ENCODE assay signal across 9 mouse cellular contexts in genomic region chr1:164326600-164327155, GRCm38 (mm10). TPM values are rescaled to one million over a fixed set of nuclear protein-coding genes. Genes with fewer than 3 reads are reported as not detected.
DNase-seq lines count a peak whose midpoint lies in the region; ATAC-seq and TF ChIP-seq lines count a peak whose summit lies in the region.
"Had no signal": no experiment of that assay in that cellular context is flagged by ENCODE, and none has a peak within 500 bp of the region (broad histone marks: within the 10 kb centered on the region; RNA-seq: fewer than 3 reads in every experiment).

No protein-coding gene starts in this region.

- H3K9me3 ChIP-seq in forebrain, embryonic 15.5 days = no peaks in the 10 kb centered on the region
- no peaks in the 10 kb centered on the region for H3K9me3 ChIP-seq in hindbrain, postnatal 0 days (ENCODE audit: low read length)
- H3K9me3 ChIP-seq in midbrain, embryonic 16.5 days (replicated peaks; ENCODE audit: control insufficient read depth, low read length, poor library complexity, severe bottlenecking) = no peaks in the 10 kb centered on the region

- H3K4me3 ChIP-seq in forebrain, embryonic 15.5 days = no peak overlapping the region
- H3K4me3 ChIP-seq in hindbrain, postnatal 0 days (ENCODE audit: low read length) = no peak overlapping the region
- no peak overlapping the region for H3K4me3 ChIP-seq in midbrain, embryonic 16.5 days (ENCODE audit: low read depth, low read length)

- no peaks in the 10 kb centered on the region for H3K36me3 ChIP-seq in forebrain, embryonic 15.5 days
- H3K36me3 ChIP-seq in hindbrain, postnatal 0 days (ENCODE audit: insufficient read depth, low read length) = 0 out of 2 replicates have a peak, but pooled peaks cover 5% of the 10 kb centered on the region
- no peaks in the 10 kb centered on the region for H3K36me3 ChIP-seq in midbrain, embryonic 16.5 days (ENCODE audit: control insufficient read depth, insufficient read depth, low read length)

- peak; percentile 60 to 66 for DNase-seq in kidney, postnatal 4 days
- DNase-seq in kidney, postnatal 25 days = no peak
- DNase-seq in hindbrain, postnatal 0 days (ENCODE audit: low spot score) = peak; percentile 29
- DNase-seq in testis, postnatal 10 days (ENCODE audit: low spot score) = no peak
- DNase-seq in B cell, adult 2 months = no peak

- no peak overlapping the region for H3K27ac ChIP-seq in forebrain, embryonic 15.5 days (replicated peaks)
- no peak overlapping the region for H3K27ac ChIP-seq in hindbrain, postnatal 0 days
- H3K27ac ChIP-seq in midbrain, embryonic 16.5 days (ENCODE audit: low read length) = peak overlapping the region; percentile 17; the same call in 1 of the 2 replicates
- H3K27ac ChIP-seq: liver, embryonic 14.5 days had no signal

- no peak overlapping the region for H3K9ac ChIP-seq in forebrain, embryonic 15.5 days (replicated peaks)
- H3K9ac ChIP-seq in hindbrain, postnatal 0 days (replicated peaks; ENCODE audit: low read length) = no peak overlapping the region
- H3K9ac ChIP-seq in midbrain, embryonic 16.5 days (ENCODE audit: low read depth, low read length) = no peak overlapping the region
- H3K9ac ChIP-seq: liver, embryonic 14.5 days had no signal

- no peak overlapping the region for H3K4me2 ChIP-seq in forebrain, embryonic 15.5 days (replicated peaks)
- no peak overlapping the region for H3K4me2 ChIP-seq in hindbrain, postnatal 0 days (ENCODE audit: low read depth, low read length)
- H3K4me2 ChIP-seq in midbrain, embryonic 16.5 days (ENCODE audit: low read length) = no peak overlapping the region

- WGBS in forebrain, embryonic 15.5 days = 48% methylated on average over 6 of the region's 6 CpGs
- WGBS in hindbrain, postnatal 0 days = 39% methylated on average over 6 of the region's 6 CpGs
- WGBS in midbrain, embryonic 16.5 days = 42% methylated on average over 6 of the region's 6 CpGs

- TF ChIP-seq CTCF in hindbrain, postnatal 0 days (IDR thresholded peaks at IDR 0.05; ENCODE audit: low read depth) = no peak

- H3K4me1 ChIP-seq in forebrain, embryonic 15.5 days = peaks cover 7% of the 10 kb centered on the region
- no peaks in the 10 kb centered on the region for H3K4me1 ChIP-seq in hindbrain, postnatal 0 days (ENCODE audit: insufficient read depth, low read length)
- 0 out of 2 replicates have a peak, but pooled peaks cover 3% of the 10 kb centered on the region for H3K4me1 ChIP-seq in midbrain, embryonic 16.5 days (ENCODE audit: control insufficient read depth, insufficient read depth, low read length)

- H3K27me3 ChIP-seq in forebrain, embryonic 15.5 days = no peaks in the 10 kb centered on the region
- H3K27me3 ChIP-seq in hindbrain, postnatal 0 days (ENCODE audit: insufficient read depth, low read length) = no peaks in the 10 kb centered on the region
- H3K27me3 ChIP-seq in midbrain, embryonic 16.5 days (ENCODE audit: control insufficient read depth, insufficient read depth, low read depth, low read length) = no peaks in the 10 kb centered on the region

- ATAC-seq in forebrain, embryonic 15.5 days (replicated peaks) = peak; percentile 72
- ATAC-seq in hindbrain, postnatal 0 days = no peak
- peak; percentile 84; the same call in 1 of the 2 replicates for ATAC-seq in midbrain, embryonic 16.5 days
- ATAC-seq in CD4-positive, CD25-positive, alpha-beta regulatory T cell, adult 4 months = no peak

RNA-seq across cellular contexts. Expression of gene Blzf1, which starts 19.4 kb away (rescaled TPM):
- polyA plus RNA-seq in forebrain, embryonic 15.5 days (2015; fragmentation: Nextera tagmentation; extraction: Ambion mirVana) = 29.1 and 32.0 TPM in 2 replicates
- 9.1 and 10.8 TPM in 2 replicates for total RNA-seq in hindbrain, postnatal 0 days (2014; rRNA removed)
- 26.1 and 26.6 TPM in 2 replicates for polyA plus RNA-seq in hindbrain, postnatal 0 days (2015; fragmentation: Nextera tagmentation; extraction: Ambion mirVana)
- polyA plus RNA-seq in midbrain, embryonic 16.5 days (2015; fragmentation: Nextera tagmentation; extraction: Ambion mirVana) = 30.7 and 32.3 TPM in 2 replicates
- 10 to 100 TPM; 25.1 to 27.2 TPM for polyA plus RNA-seq in CD4-positive, CD25-positive, alpha-beta regulatory T cell, adult 4 months (2017; shearing (Covaris generic))

RNA-seq across cellular contexts. Expression of gene Nme7, which starts 22.8 kb away (rescaled TPM):
- polyA plus RNA-seq in forebrain, embryonic 15.5 days (2015; fragmentation: Nextera tagmentation; extraction: Ambion mirVana) = 41.6 and 42.4 TPM in 2 replicates
- total RNA-seq in hindbrain, postnatal 0 days (2014; rRNA removed) = 12.4 and 19.7 TPM in 2 replicates
- polyA plus RNA-seq in hindbrain, postnatal 0 days (2015; fragmentation: Nextera tagmentation; extraction: Ambion mirVana) = 24.8 and 30.1 TPM in 2 replicates
- 31.2 and 34.2 TPM in 2 replicates for polyA plus RNA-seq in midbrain, embryonic 16.5 days (2015; fragmentation: Nextera tagmentation; extraction: Ambion mirVana)
- polyA plus RNA-seq in CD4-positive, CD25-positive, alpha-beta regulatory T cell, adult 4 months (2017; shearing (Covaris generic)) = 10 to 100 TPM; 15.4 to 20.4 TPM

RNA-seq across cellular contexts. Expression of gene Ccdc181, which starts 51.3 kb away (rescaled TPM):
- polyA plus RNA-seq in forebrain, embryonic 15.5 days (2015; fragmentation: Nextera tagmentation; extraction: Ambion mirVana) = 21.7 and 22.3 TPM in 2 replicates
- total RNA-seq in hindbrain, postnatal 0 days (2014; rRNA removed) = 5.8 and 6.4 TPM in 2 replicates
- polyA plus RNA-seq in hindbrain, postnatal 0 days (2015; fragmentation: Nextera tagmentation; extraction: Ambion mirVana) = 24.6 and 25.0 TPM in 2 replicates
- polyA plus RNA-seq in midbrain, embryonic 16.5 days (2015; fragmentation: Nextera tagmentation; extraction: Ambion mirVana) = 29.1 and 30.5 TPM in 2 replicates
- polyA plus RNA-seq in CD4-positive, CD25-positive, alpha-beta regulatory T cell, adult 4 months (2017; shearing (Covaris generic)) = 1 to 10 TPM; 6.8 to 8.8 TPM

Comparison
In these comparisons a context has a peak if more than half of its experiments do, and no peak if none do; other contexts are left out.
1. DNase-seq: peak in kidney, postnatal 4 days (2 of 2) and hindbrain, postnatal 0 days (single experiment); none in kidney, postnatal 25 days (0 of 2), testis, postnatal 10 days (single experiment) and B cell, adult 2 months (0 of 2).
2. ATAC-seq: peak in forebrain, embryonic 15.5 days (single experiment) and midbrain, embryonic 16.5 days (single experiment); none in hindbrain, postnatal 0 days (single experiment) and CD4-positive, CD25-positive, alpha-beta regulatory T cell, adult 4 months (single experiment).